Mouse (Mus musculus) erythroblast, embryonic 14.5 days (primary cell): ENCODE results near the gene Stat6.

Source experiments
- GATA1 ChIP-seq: IDR thresholded peaks from 2 replicates; pipeline ENCODE4 v1.6.1; 2012; ENCODE audit warnings: low read length, inconsistent platforms, mixed read lengths
- TAL1 ChIP-seq: IDR thresholded peaks from 3 replicates; pipeline ENCODE4 v1.6.1; 2012; ENCODE audit warnings: low read length, inconsistent platforms, mixed read lengths

GRCm38 (mm10) chr10:127640421-127640820 is 2.4 kb upstream of the Stat6 start:
- no peak for TF ChIP-seq GATA1
- TF ChIP-seq TAL1 = no peak
